Mouse (Mus musculus) neural tube, embryonic 10.5 days (tissue): Measurements from ENCODE around the gene Cdk13.

Experiments
- DNase-seq: peaks from one replicate; pipeline ENCODE4 v3.0.0-alpha.2; 2017; ENCODE audit warnings: low spot score; ENCODE audit errors: extremely low spot score

Gene Cdk13

DNA sequence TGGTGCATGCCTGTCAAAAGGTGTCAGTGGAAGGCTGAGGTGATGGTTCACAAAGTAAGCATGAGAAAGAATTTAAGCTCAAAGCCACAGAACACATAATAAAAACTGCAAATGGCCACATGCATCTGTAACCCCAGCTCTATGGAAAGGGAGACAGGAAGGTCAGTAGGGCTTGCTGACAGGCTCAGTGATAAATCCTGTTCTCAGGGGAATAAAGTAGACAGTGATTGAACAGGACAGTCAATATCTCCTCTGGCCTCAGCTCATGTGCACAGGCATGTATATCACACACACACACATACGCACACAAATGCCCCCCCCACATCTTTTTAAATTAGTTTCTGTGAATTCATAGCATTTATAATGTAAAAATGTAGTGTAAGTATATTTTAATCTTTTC lies 42.5 kb downstream of the Cdk13 start:
- no peak for DNase-seq

DNA sequence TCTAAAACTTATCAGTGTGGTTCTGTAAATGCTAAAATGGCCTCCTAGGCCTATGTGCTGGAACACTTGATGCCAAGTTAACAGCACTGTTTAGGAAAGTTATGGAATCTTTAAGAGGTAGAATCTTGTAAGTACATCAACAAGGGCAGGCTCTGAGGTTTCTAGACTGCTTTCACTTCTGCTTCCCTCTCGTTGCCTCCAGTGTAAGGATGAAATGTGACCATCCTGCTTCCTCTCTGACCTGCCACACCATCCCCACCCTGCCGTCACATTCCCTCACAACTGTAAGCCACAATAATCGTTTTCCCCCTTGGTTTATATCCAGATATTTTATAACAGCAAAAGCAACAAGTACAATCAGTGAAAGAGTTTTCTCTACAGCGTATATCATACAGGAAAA lies 49.9 kb downstream of the Cdk13 start:
- DNase-seq: no peak

DNA sequence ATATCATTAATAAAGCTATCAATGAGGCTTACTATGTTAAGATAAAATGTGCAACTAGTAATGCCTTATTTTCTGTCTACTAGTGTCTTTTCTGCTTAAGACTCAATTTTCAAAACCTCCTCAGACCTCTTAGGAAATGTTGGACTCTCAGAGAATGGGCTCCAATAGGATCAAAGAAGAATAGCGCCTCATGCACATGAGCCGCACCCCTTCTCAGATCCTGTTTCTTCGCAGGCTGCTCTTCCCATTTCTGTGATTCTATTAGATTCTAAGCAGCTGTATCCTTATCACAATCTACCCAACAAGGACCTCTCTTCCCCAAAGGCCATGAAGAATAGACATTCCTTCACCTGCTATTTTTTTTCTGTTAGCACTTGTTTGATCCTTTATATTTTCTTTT lies 76.1 kb downstream of the Cdk13 start:
- DNase-seq: no peak

DNA sequence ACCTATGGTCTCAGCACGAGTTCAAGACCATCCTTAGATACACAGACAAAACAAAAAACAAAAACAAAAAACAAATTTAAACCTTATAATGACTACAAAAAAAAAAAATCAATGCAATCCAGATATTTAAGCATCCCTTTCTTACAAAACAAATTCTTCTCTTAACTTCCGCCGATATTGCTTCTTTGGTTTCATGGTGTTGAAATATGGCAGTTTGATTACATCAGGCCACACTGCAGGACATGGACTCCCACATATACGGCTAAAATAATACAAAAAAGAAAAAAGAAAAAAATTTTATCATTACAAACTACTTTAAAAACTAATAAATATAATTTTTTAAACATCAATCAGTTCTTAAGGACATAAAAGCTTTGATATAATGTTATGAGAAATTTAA lies 77.0 kb downstream of the Cdk13 start:
- DNase-seq: no peak

DNA sequence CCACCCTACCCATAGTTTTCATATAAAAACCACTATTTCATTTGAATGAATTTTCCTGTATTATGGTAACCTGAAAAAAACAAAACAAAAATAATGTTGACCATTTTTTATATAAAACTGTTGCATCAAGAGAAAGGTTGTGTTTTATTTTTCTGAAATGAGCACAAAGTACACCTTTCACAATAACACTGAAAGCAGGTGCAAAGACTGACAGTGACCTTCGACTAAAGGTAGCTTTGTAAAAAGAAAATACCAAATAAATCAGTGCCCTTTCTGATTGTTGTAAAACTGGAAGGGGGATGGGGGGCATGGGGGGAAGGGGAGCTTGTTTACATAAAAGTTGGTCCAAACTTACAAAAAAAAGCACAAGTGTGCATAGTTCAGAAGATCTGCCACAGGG lies 87.5 kb downstream of the Cdk13 start:
- no peak for DNase-seq

DNA sequence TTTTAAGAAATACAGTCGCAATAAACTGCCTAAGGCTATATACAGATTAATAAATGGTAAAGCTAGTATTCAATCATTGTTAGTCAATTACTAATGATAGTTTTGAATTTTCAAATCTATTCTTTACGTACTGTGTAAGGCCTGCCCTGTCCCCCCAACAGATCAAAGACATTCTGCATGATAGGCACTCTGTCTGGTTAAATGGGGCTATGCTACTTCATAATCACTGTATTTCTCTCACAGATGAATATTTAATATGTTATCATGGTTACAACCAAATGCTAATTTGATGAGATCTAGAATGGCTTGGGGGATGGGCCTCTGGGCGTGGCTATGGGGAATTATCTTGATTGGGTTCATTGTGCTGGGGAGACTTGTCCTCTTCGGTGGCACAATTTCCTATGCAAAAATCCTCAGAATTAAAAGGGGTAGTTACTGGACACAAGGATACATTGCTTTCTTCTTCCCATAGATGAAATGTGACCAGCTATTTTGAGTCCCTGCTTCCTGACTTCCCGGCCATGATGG lies 96.0 kb downstream of the Cdk13 start:
- DNase-seq: no peak

DNA sequence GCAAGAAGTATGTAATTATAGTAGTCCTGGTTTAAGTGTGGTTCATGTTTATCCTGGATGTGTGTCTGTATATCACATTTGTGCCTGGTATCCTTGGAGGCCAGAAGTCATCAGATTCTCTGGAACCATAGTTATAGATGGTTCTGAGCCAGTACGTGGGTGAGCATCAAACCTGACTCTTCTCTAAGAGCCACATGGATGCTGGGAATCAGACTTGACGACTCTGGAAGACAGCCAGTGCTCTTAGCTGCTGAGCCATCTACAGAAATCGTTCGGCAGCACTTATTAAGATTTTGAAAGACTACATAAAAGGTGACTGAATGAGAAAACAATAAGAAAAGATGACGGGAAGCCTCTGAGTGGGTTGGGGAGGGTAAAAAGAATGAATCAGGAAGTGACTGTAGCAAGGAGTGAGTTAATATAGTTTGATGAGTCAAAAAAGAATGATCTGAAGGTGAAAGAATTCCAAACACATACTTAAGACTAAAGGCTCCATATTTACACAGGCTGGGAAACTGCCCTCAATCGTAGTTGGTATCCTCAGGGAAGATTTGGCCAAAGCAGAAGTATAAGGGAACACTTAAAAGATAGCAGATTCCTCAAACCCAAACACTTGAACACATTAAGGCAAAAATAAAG lies 99.6 kb downstream of the Cdk13 start:
- DNase-seq: no peak

DNA sequence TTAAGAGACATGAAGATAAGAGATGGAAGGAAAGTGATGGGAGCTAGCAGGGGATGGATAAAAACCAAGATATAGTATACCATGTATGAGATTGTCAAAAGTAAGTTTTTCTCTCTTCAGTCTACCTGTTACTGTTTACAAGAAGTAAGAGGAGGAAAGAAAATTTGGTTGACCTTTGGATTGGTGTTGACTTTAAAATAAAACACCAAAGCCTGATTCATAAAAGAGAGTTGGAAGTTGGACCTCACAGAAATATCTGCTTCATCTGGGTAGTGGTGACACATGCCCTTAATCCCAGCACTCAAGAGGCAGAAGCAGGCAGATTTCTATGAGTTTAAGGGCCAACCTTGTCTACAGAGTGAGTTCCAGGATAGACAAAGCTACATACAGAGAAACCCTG lies 102.6 kb downstream of the Cdk13 start:
- no peak for DNase-seq

DNA sequence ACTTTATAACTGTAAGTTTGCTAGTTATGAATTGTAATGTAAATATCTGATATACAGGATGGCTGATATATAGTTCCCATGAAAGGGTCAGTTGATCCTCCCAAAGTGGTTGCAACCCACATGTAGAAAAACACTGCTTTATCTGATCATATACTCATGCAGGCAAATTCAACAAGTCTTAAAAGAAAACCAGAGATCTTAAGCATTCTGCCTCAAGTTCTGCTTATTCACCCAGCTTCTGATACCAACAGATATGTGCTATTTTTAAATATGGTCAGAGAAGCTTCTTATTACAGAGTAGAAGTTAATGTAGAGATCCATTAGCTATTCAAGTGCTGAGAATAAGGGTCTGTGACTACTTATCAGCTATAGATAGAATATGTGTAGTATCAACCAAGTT lies 103.6 kb downstream of the Cdk13 start:
- no peak for DNase-seq

DNA sequence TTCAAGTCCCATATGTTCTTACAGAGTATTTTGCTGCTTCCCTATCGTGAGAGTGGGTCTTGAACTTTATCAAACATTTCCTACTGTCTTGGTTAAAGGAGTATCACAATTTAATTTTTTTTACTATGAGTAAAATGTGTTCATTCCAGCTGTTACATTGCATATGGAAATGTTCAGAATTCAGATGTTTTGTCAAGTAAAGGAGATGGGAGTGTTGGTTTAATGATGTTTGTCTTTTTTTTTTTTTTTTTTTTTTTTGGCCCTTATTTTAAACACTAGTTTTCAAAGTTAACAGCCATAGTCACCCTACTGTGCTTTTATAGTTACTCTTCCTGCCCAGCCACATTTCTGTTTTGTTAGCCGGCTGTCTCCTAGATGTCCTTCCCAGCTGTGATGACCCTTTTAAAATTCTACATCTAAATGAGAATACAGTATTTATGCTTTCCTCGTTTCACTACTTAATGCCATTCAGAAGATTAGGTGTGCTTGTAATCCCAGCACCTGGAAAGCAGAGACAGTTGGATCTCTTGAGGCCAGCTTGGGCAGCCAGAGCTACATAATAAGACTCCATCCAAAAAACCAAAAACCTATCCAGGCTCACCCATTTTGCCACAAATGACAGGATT lies 104.7 kb downstream of the Cdk13 start:
- DNase-seq: no peak

DNA sequence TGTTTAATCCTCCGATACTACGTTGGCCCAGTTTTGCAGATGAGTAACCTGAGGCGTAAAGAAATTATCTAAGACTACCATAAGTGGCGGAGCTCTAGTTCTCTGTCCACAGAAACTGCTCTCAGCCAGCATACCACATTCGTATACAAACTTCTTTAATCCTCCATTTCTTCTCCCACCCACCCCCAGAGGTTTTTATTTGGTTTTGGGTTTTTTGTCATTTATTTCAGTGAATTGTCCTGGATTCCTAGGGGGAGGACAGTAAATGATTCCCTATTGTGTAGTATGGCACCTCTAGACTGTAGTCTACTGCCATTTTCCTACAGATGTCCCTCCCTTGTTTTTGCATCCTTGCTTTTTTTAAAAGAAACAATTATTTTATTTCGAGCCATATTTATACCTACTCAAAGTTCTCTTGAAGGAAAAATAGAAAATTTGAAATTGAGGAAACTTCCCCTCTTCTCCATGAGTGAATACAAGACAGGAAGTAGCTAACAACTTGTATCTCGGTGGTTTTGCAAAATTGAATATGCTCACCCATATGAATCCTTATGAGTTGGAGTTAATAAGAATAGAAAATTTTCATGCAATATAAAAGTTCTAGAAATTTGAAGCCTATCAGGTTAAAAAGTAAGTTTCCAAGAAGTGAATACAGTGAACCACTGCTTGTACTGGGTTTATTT lies 108.9 kb downstream of the Cdk13 start:
- no peak for DNase-seq

DNA sequence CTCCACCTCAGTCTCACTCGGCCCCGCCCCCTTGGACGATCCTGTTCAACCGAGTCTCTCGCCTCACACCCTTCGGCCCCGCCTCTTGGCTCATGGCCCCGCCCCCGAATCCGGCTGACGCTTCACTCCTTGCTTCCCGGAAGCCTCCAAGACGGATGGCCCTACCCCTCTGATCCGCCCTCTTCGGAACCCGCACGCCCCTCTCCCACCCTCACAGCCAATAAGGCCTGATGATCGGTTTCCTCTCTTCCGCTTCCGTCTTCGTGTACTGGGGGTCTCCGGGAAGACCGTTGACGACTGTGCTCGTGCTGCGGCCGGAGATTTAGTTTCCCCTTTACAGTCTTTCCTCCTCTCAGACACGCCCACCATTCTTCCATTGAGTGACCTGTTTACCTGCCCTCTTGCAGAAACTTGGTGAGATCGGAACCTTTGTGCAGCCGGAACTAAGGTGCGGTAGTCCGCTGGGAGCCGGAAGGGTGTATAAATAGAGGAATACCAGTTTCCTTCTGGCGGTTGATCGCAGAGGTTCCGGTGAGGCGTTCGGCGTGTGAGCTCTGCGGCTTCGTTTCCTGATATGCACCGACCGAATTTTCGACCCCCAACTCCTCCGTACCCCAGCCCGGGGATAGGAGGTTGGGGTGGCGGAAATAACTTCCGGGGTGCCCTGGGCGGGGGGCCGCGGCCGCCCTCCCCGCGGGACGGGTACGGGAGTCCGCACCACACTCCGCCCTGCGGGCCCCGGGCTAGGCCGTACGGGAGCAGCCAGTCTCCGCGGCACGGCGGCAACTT lies 109.8 kb downstream of the Cdk13 start, which contains the start of the genes Mplkip and Sugct:
Gene Mplkip (plus strand): TSS at position 282 of the 789 bp plus-strand sequence.
Gene Sugct (minus strand): TSS at position 643 of the 789 bp plus-strand sequence.
- DNase-seq: peak; percentile 100

DNA sequence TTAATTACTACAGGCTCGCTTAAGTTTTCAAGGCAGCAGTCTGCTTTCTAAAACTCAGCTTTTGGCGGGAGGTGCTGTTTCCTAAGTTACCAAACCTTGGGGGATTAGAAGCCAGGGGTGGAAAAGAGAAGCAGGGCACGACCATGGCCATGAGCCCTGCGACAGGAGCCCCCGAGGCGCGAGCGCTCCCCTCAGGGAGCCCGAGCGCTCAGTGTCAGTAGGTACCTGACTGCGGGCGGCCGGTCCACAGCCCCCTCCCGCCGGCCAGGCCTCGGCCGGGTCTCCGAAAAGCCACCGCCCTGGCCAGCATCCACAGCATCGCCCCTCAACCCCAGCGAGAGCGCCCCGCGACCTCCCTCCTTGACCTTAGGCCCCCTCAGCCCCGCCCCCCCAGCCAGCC lies 110.5 kb downstream of the Cdk13 start:
- no peak for DNase-seq

DNA sequence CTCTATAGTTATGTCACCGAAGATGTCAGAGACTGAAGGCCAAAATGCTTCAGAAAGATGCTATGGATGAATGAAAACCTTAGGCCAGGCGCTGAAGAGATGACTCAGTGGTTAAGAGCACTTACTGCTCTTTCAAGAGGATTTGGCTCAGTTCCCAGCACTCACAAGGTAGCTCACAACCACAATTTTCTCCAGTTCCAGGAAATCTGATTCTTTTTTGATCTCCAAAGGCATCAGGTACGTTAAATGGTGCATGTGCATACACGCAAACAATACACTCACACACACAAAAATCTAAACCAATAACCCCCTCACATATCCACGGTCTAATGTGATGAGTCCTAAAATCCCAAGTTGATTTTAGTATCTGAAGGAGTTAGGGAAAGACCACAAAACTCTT lies 111.1 kb downstream of the Cdk13 start:
- no peak for DNase-seq

DNA sequence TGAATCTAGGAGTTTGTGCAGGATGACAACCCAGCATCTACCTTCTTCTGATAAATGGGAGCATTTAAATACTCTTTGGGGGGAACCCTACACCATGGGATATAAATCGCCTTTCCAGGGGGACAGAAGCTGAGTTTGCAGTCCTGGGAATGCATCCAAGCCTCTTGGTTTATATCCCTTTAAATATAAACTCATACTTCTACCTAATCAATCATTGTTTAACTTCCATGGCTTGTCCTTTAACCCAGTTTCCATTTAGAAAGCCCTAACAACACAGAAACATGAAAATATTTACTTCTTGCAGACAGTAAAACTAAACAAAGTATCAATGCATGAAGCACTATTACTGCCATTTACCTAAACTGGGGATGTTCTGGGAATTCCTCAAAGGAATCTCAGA lies 113.5 kb downstream of the Cdk13 start:
- no peak for DNase-seq

DNA sequence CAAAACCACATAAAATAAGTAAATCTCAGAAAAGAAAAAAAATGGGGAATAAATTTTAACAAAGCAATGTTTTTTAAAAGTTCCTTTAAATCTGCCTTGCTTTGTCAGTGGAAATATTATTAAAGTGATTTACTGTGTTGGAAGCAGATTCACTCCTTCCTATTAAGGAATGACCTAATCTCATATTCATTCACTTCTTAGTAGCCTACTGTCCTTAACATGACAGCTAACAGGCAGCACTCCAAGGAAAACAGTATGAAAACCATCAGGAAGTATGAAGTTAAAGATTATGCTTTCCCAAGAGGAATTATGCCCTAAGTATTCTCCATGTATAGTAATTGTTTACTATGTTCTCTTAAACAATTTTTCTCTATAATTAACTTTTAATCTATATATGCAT lies 114.2 kb downstream of the Cdk13 start:
- no peak for DNase-seq

DNA sequence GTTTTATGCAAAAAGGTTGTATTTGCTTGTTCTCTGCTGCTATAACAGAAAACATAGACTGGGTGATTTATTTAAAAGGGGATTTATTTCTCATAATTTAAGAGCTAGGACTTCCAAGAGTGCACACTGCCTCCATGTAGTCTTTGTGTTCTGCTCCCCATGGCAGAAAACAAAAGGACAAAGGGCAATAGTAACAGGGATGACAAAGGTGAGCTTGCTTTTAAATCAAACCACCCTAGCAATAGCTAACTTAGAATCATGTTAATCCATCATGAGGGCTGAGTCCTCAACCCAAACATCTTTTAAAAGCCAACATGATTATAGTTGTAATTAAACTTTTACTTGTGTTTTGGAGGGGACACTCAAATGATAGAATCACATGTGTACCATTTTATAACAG lies 115.4 kb downstream of the Cdk13 start:
- no peak for DNase-seq

DNA sequence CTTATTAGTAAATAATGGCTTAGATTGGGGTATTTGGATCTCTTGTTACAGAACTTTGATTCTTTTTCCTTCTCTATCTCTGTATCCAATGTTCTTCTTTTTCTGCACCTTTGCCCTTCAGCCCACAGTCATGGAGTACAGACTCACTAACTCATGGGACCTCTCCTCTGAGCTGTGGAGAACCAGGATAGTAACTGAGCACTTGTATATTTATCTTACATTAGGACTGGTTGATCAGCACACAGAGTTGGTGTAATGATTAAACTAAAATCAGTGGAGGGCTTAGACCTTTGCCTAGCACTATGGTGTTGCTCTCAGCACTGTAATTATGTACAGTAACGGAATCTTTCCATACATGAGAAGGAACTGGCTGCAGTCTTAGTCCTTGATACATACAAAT lies 133.8 kb downstream of the Cdk13 start:
- DNase-seq: no peak

DNA sequence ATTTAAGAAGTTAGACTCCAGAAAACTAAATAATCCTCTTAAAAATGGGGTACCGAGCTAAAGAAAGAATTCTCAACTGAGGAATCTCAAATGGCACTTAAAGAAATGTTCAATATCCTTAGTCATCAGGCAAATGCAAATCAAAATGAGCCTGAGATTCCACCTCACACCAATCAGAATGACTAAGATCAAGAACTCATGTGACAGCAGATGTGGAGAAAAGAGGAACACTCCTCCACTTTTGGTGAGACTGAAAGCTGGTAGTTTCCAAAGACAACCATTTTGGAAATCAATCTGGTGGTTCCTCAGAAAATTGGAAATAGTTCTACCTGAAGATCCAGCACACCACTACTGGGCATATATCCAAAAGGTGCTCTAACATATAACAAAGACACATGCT lies 137.5 kb downstream of the Cdk13 start:
- DNase-seq: no peak
